Mouse (Mus musculus): ENCODE results near the gene Mthfd1l.

DNA sequence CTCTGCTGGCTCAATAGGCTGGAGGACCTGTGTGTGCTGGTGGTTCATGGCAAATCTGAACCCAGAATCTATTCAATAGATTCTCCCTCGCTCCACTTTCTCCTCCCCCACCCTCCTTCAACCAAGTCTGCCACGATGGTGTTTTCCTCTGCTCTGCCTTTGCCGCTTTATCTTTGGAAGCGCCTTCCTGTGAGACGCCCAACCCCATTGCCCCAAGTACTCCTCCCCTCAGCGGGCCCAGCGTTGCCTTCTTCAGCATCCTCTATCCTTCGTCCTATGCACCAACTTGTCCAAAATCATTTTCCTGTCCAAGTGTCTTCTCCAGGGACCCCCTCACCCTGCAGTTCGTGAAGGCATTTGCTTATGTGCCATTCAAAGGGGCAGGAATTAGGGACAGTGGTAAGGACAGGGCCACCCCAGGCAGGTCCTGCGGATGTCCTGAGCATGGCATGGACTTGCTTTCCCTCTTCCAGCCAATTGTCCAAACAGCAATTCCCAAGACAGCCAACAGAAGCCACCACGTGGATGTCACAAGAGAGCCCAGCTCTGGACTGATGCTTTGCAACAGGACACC, 157.2 kb downstream of the Mthfd1l start:
- no peak for TF ChIP-seq POLR2A (IDR thresholded peaks at IDR 0.05; ENCODE audit: borderline replicate concordance, control insufficient read depth, low read depth, low read length)
- TF ChIP-seq CTCF (IDR thresholded peaks at IDR 0.05; ENCODE audit: control insufficient read depth, insufficient read depth, low read length) = no peak
